Mouse (Mus musculus) naive thymus-derived CD4-positive, alpha-beta T cell, adult 2 months (primary cell): ENCODE measurements around the gene Arl5a.

Experiments used
- DNase-seq: peaks from one replicate; pipeline ENCODE4 v3.0.0-alpha.2; 2011; ENCODE audit warnings: low read depth

The Arl5a gene

GRCm38 (mm10) chr2:52361086-52361485 is 63.6 kb downstream of the Arl5a start:
- DNase-seq: no peak

GRCm38 (mm10) chr2:52359722-52360121 is 65.0 kb downstream of the Arl5a start:
- no peak for DNase-seq

GRCm38 (mm10) chr2:52358156-52358555 is 66.5 kb downstream of the Arl5a start:
- no peak for DNase-seq

- no peak for DNase-seq
Measured at GRCm38 (mm10) chr2:52351029-52351428, 73.7 kb downstream of the Arl5a start.
